Mouse (Mus musculus) 3134 (cell line): Measurements from ENCODE around the gene Skint11.
"Not testable (repeated sequence)": the region's sequence is repeated elsewhere in the genome, so short reads cannot be mapped to it uniquely, and the experiment has no call there.

Source experiments
- DNase-seq: peaks from one replicate; pipeline ENCODE4 v3.0.0-alpha.2; 2011; ENCODE audit warnings: low spot score; ENCODE audit not compliant: insufficient read length; ENCODE audit errors: extremely low read depth

The Skint11 gene

DNA sequence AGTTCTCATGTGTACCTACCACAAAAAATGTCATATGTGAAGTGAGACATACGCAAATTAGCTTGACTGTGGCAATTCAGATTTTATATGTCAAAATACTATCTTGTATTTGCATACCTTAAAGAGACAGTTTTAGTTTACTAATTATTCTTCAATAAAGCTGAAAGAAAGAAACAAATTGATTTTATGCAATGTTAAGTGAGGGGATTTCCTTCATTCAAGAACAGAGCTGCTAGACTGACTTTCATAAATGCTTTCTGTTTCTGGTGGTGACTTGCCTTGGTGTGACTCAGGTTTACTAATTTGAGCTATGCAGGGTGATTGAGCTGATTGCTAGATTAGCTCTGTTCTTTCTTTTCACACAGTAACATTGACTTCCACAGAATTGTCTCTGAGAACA, at the start of gene Skint11:
Gene Skint11 (plus strand): TSS at position 301 of the 400 bp plus-strand sequence.
- no peak for DNase-seq

DNA sequence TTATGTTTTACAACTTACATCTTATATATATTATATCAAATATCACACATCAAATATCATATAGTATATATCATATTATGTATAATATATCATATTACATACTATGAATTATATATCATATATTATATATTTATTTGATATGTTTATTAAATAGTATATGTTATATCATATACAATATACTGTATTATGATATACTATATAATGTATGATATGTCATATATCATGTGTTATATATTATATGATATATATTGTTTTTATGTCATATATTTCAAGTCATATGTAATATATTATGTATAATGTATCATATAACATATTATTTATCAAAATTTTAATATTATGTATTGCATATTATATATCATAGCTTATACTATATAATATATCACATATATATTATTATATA, 2.0 kb upstream of the Skint11 start:
- no peak for DNase-seq

GRCm38 (mm10) chr4:114172898-114173297, 9.7 kb downstream of the Skint11 start:
- not testable (repeated sequence) for DNase-seq

DNA sequence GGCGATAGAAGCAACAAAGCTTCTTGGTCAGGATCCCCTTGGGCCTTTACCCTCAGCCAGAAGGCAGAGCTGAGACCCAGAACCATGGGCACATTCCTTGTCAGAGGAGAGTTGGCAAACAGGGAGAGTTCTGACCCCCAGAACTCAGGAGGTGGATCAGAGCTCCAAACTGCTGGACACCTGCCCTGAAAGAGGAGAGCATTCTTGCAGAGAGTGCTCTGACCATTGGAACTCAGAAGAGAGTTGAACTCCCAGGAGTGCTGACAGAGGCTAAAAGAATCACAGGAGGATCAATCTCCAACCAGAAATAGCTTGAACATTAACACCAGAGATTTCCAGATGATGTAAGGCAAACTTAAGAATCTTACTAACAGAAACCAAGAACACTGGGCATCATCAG, 93.7 kb downstream of the Skint11 start:
- DNase-seq, result not testable (repeated sequence)
